Mouse (Mus musculus) c-Kit-negative CD71-positive TER-119-positive erythroid progenitor cells, embryonic 14.5 days (primary cell): ENCODE measurements around the gene Iqgap2.
A peak's percentile ranks its signal among the peaks of the same experiment; 100 is the strongest.

Source experiments
- DNase-seq: peaks from one replicate; pipeline ENCODE4 v3.0.0-alpha.2; 2013; ENCODE audit warnings: low read depth, low spot score

Iqgap2 gene

DNA sequence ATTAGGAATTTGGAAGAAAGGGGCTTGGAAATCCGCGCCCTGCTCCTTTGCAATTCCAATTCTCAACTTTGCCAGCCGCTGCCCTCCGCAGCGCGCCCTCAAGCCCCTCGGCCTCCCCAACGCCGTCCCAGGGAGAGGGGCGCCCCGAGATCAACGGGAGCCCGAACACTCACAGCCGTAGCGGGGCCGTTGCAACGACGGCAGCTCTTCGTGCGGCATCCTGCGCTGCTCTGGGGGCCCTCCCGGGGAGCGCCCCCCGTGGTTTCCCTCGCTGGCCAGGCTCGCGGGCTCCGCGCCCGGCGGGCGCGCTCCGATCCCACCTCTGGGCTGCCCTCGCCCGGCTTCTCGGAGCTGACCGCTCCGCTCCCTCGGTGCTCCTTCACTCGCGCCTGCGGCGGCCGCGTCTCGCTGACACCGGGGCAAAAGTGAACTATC lies at the start of gene Iqgap2:
Gene Iqgap2, minus strand, starts transcription at position 432 of the 435 bp plus-strand sequence.
- DNase-seq = peak; percentile 4

DNA sequence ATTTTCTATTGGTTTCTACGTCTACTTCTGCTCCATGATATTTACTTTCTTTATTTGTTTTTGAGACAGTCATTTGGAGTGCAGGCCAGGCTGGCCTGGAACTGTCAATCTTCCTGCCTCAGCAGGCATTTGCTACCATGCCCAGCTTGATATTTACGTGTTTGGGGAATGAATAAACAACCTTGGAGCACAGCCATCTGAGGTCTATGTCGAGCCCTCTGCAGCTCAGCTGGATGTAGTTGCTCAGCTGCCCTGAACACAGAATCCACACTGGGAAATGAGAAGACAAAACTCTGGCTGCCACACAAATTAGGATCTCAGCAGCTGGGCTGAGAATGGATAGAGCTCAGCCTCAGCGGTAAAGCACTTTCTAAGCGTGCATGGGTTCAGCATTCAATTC lies 49.1 kb upstream of the Iqgap2 start:
- no peak for DNase-seq

DNA sequence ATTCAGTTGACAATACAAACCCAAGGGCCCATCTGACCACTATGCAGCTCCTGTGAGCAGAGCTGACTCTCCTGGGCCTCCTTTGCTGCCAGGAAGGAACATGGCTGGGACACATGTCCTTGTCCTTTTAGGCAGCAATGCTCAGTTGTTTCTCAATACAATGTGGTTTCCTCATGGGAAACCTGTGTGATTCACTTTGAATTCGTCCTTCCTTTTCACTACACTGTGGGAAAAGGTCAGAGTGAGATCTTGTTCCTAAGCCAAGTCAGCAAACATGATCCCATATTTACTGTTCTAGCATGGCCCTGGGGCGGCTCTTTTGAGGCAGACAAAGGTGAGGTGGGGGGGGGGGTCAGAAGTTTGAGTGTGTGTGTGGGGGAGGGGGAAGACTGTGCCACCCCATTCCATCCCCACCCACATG lies 32.5 kb upstream of the Iqgap2 start:
- DNase-seq = no peak

DNA sequence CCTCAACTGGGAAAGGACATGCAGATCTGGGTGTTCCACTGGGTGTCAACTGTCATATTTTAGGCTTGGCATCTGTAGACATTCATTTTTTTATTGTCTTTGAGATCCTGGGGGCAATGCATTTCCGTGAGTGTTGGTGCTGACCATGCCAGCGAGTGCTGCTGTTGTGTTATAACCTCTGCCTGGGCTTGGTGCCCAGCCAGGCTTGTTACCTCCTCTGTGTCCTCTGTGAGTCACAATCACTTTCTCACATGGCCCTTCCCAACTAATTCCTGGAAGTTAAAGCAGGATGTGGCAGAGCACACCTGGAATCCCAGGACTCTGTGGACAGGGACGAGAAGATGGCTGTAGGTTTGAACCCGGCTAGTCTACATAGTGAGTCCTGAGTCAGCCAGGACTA lies 30.9 kb upstream of the Iqgap2 start:
- no peak for DNase-seq

DNA sequence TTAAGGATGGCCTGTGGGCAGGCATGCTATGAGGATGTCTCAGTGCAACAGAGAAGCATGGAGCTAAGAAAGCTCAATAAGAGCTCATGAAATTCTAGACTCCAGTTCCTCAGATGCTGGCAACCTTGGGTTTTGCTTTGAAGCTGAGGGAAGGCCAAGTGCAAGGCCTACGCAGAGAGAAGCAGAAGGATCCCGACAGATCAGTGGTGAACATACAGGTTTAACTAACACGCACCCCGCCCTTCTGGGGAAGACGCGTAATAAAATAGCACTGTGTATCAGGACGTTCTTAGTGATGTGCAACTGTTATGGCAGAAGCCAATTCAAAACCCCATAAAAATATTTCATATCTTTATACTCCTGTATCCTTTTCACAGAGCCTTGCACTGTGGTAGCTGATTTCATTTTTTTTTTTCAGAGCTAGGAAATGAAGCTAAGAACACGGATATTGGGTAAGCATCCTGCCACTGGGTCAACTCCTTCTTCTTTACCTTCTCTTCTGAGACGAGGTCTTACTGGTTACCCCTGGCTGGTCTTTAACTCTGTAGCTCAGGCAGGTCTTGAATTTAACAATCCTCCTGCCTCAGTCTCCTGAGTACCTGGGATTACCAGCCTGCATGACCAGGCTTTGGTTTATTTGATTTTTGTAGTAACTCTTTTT lies 27.0 kb upstream of the Iqgap2 start:
- no peak for DNase-seq

DNA sequence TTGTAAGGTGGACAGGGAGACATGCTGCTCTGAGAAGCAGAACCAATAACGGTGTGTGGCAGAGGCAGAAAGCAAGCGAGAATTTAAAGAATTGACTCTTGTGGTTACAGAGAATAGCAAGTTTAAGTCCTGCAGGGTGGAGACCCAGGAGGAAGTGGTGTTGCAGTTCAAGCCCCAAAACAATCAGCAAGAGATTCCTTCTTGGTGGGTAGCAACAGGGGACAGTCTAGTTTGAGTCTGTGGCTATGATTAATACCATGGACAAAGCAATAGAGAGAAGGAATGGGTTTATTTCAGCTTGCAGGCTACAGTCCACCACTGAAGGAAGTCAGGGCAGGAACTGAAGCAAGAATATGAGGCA lies 21.3 kb upstream of the Iqgap2 start:
- DNase-seq = no peak

DNA sequence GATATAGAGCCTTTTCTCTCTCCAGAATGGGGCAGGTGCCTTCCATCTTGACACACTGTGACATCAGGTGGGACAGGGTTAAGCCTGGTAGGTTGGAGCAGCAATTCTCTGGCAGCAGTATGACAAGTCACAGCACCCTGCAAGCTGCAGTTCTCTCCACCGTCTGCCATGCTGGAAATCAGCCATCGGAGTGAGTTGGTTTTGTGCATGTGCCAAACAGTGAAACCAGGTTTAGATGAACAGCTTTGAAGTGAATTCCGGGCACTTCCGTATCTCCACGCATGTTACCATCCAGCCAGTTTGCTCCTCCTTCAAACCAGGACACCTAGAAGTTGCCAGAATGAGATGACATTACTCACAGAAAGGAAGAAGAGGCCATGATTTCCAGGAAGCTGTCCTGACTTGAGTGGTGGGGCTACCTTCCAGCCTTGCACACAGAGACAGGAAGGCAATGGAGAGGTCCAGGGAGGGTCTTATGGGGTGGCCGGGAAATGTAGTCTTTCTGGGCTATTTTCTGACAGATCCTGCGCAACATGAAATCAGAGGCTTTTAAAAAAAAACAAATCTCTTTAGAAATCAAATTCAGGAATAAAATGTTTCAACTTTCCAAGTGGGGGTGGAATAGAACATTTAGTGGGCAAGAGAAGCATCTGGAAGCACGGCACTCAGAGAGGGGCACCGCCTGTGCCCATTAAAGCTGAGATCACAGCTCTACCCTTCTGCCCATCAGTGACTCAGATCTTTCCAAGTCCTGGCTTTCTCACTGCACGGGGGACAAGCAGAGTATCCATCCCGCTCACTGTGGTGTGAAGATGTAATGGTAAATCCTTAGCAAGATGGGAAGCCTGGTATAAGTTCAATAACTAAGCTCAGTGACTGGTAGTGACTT lies 20.7 kb upstream of the Iqgap2 start:
- no peak for DNase-seq

DNA sequence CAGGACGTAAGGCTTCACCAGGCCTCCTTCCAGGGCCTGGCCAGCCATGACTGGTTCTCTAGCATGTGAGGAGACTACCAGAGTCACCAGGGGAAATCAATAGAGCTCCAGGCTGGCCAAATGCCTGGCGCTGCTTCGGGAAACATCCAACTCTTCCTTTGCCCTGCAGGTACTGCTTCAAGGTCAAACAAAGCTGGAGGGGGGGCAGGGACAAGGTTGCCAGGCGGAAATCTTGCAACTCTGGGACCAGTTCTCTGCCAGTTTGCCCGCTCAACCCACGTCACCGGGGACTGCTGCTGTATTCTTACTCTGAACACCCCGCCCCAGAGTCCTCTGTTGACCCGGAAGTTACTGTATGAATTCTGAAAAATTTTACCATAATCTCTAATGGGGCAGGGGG lies 18.5 kb upstream of the Iqgap2 start:
- DNase-seq = no peak

DNA sequence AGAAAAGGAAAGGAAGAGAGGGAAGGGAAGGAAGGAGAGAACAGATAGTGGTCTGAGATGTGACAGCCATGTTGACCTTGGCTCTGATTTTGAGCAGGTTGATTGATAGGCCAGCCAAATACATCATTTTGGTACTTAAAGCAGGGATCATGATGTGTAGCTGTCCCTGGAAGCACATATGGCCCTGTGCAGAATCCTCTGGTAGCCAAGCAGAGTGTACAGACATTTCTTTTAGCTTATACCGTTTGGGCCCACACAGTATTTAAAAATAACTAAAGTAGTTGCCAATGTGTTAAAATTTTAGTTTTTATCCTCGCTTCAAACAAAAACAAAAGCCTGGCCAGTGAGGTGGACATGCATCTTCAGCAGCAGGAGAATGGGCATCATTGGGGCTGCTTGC lies 17.5 kb upstream of the Iqgap2 start:
- no peak for DNase-seq

DNA sequence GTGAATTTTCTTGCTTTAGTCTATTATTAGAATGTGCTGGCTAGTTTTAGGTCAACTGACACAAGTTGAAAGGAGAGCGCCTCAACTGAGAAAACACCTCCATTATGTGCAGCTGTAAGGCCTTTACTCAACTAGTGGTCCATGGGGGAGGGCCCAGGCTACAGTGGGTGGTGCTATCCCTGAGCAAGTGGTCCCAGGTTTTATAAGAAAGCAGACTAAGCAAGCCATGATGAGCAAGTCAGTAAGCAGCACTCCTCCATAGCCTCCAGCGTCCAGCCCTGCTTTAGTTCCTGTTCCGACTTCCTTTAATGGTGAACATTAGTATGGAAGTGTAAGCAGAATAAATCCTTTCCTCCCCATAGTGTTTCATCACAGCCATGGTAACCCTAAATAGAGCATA lies 11.0 kb upstream of the Iqgap2 start:
- no peak for DNase-seq

DNA sequence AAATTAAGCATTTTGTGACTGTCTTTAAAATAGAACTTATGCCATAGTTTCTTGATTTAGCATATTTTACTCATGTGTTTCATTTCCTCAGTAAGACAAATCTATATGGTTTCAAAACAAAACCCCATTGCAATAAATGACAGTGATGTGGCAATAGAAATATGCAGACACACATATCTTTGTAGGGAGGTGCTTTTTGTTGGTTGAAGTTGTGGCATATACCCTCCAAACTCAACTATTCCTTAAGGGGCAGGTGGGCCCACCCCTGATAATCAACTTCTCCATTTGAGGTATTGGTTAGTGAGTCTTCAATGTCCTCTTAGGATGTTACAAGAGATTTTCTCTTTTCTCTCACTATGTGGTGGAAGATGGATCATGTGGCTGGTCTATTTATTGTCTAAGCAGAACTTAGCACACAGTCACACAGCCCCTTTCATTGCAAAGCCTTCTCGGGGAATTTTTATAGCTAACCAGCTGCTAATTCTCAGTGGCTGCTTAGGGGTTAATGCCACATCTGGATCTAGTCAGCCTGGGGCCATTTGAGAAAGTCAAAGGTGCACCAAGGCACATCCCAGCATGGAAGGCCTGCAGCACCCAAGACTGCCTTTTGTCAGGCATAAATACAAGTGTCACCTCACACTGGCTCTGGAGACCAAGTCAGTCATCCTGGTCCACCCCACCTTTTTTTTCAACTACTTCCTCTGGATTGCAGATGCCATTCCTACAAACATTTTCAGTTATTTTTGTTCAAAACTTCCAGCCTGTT lies 8.3 kb upstream of the Iqgap2 start:
- DNase-seq = no peak

DNA sequence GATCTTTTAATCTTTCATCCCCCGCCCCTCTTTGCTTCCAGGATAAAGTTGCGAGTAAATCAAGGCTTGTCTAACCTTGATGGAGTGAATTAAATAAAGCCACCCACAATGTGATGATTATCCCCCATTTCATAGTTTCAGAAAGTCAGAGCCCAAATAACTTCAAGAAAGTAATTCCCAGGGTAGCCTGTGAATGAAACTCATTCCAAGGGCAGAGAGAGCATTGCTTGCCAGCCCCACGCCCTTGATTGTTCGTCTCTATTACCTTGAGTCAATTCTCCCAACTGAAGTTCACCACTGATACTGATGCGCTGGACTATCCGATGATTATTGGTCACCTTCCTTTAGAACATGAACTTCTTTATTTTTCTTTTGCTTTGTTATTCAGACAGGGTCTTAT lies 4.8 kb upstream of the Iqgap2 start:
- no peak for DNase-seq

DNA sequence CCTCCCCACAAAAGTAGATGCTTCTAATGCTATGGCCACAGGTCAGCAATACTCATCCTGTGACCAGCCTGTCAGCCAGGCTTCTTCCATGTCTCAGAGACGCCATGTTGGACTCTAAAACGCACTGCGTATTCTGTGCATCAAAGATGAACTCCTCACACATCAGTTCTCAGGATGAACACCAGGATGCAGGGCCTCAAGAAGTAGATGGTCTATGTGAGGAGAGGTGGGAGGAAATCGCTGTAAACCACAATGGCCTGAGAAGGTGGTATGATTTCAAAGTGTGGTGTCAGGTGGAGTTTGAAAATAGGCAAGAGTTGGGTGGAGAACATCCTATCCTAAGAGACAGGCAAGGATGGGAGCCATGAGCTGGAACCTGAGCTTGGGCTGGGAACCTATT lies 1.4 kb upstream of the Iqgap2 start:
- DNase-seq = no peak

DNA sequence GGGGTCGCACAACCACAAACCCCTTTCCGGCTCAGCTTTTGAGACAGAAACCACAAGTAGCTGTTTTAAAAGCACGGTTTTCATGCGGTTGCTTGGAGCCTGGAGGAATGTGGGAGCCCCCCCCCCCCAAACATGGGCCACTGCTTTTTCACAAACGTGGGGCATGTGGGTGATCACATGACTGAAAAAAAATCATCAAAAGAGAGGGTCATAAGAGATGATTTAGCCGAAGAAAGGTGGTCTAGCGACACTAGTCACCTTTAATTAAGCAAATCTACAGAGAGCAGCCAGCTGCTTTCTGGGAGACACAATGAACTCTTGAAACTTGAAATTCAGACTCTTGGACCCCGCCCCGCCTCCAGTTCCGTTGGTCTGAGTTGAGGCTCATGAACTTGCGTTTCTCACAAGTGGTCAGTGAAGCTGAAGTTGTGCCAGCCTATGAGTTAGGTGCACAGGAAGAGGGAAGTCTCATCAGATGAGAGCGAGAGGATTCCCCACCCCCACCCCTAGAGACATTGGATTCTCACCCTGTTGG lies 956 bp upstream of the Iqgap2 start:
- no peak for DNase-seq

DNA sequence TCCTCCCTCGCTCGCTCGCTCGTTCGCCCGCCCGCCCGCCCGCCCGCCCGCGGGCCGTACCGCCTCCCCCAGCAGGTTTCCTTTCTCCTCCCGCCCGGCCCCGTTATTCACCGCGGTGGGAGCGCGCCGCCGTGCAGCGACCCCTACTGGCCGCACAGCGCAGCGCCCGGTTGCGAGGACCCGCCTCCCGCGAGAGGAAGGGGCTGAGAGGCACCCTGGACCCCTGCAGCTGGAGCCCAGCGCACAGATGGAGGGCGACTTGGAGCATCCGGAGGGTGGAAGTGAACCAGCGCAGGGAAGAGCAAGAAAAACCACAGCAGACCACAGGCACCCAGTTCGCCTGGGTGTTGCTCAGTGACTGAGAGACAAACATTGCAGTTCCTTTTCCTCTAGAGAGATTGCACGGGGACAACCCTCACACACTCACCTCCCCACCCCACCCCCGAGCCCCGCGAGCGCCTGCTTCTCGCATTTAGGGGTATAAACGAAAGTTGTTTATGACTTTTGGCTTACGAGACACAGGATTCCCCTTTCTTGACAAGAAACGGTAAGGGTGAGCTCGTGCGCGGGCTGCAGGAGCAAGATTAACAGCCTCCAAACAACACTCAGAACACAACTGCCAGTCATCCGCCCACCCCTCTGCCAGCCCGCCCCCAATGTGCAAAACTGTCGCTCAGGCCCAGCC lies 346 bp upstream of the Iqgap2 start:
- DNase-seq = peak; percentile 45

DNA sequence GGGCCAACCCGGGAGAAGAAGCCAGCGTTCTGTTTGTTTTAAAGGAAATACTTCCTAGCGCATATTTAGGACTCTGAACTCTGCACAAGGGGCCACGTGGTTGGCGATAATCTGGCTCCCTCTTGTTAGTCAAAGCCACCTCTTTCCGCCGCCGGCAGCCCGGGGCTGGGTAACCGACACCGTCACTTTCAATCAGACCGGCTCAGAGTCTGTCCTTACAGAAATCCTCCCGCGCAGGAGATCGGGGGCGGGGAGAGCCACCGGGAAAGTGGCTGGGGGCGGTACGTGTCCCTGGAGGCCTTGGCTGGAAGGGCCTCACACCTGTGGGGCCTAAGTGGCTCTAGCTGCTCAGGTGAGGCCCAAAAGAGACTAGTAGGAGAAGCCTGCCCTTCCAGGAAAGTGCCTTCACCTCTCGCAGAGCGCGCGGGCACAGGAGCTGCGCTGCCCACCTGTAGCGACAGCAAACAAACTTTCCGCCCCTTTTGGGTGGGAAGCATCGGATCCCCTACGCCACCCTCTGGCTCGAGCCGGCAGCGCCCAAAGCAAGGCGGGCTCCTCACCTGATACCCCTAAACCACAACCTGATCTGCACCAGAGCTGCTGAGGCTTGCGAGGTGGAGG lies 761 bp downstream of the Iqgap2 start:
- peak; percentile 5 for DNase-seq

DNA sequence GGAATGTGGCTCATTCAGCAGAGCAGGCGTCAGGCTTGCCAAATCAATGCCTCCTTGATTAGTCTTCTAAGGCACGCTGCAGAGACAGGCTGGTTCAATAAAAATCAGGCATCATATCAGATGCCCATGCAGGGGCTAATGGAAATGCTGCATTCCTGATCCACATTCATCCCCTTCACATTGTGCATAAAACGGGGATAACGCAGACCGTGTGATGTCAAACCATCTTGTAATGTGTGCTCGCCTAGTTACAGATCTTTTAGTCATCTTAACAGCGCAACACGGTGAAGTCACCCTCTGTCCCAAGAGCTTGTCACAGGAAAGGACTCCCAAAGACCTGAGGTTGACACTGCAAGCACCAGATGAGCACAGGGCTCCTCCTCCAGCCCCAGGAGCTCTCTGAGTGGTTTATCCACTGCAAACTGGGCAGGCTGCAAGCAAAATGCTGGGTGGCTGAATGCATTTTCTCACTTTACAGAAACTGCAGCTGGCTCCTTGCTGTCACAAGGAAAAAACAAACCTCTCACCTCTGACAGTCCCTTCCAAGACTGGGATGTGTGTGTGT lies 1.7 kb downstream of the Iqgap2 start:
- DNase-seq = no peak

DNA sequence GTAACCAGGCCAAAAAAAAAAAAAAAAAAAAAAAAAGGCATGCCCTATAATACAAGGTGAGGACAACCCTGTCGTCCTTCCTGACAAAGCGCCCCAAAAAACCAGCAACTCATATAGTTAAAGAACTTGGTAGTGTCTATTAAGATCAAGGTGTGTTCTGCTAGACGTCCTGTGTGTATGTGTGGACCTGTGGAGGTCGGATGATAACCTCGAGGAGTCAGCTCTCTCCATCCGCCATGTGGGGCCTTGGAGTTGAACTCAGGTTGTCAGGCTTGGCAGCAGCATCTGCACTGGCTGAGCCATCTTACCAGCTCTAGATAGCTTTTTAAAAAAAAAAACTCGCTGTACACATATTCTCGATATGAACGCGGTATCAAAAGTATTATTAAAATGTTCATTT lies 2.4 kb downstream of the Iqgap2 start:
- no peak for DNase-seq

DNA sequence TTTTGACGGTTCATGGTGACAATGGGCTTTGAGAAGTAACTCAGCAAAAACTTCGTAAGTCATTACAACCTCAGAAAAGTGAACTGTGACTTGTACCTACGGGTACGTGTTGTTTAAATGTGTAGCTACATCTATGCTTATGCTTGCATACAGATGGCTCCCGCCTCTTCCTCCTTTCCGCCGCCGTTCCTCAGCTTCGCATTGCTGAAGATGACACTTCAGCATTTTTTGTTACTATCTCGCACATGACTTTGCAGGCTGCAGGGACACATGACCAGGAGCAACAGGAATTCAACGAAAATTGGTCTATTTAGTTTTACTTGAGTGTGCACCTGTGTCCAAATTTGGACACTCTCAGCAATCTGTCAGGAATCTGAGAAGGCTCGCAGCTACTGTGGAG lies 3.1 kb downstream of the Iqgap2 start:
- DNase-seq = no peak

DNA sequence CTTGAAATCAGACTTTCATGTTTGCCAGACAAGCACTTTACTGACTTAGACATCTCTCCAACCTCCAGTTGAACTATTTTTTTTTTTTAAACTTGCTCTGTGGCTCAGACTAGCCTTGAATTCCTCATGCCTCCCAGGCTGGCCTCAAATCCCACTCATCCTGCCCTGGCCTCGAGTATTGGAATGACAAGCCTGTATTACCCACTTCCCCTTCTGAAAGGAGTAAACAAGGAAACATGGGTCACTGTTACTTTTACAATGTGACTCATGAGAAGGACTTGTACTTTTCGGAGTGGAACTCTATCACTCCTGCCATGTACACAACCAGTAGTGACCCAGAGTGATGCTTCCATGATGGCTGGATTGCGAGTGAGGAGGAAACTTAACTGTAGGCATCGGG lies 3.6 kb downstream of the Iqgap2 start:
- no peak for DNase-seq

DNA sequence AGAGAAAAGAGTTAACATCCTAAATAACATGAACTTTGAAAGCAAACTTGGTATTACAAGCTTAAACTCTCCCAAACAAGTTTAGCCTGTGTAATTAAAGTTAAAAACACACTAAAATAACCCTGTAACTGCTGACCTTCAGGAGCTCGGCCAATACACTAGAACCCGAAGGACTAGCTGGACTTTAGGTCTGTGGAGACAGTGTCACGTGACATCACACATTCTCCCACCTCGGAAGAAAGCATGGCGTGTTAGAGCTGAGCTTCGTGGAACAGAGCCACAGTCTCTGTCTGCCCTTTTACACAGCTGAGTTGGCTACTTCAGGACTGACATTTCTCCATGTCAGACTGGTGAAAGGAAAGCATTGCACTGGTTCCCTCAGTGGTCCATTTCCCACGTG lies 4.3 kb downstream of the Iqgap2 start:
- DNase-seq = no peak
